Mouse (Mus musculus): Measurements from ENCODE around the gene Dmrtc2.
"Not testable (repeated sequence)": the region's sequence is repeated elsewhere in the genome, so short reads cannot be mapped to it uniquely, and the experiment has no call there.

The Dmrtc2 gene

GRCm38 (mm10) chr7:24869532-24870165, at the start of gene Dmrtc2, which contains the start of gene Lypd4:
Dmrtc2 (plus strand) TSS chr7:24870057.
Lypd4 (minus strand) TSS chr7:24869941.
- DNase-seq (ENCODE audit: low spot score): no peak

GRCm38 (mm10) chr7:24824452-24824851, 45.4 kb upstream of the Dmrtc2 start:
- no peak for DNase-seq (ENCODE audit: low spot score)

GRCm38 (mm10) chr7:24827181-24827580, 42.7 kb upstream of the Dmrtc2 start:
- no peak for DNase-seq (ENCODE audit: low spot score)

- DNase-seq (ENCODE audit: low spot score): not testable (repeated sequence)
These were observed 31.0 kb upstream of the Dmrtc2 start for GRCm38 (mm10) chr7:24838732-24839409.

GRCm38 (mm10) chr7:24839410-24839808, 30.4 kb upstream of the Dmrtc2 start:
- no peak for DNase-seq (ENCODE audit: low spot score)

- DNase-seq (ENCODE audit: low spot score): no peak
These were observed 29.5 kb upstream of the Dmrtc2 start for GRCm38 (mm10) chr7:24840331-24840730.

GRCm38 (mm10) chr7:24841009-24841408, 28.8 kb upstream of the Dmrtc2 start:
- DNase-seq (ENCODE audit: low spot score): no peak

- no peak for DNase-seq (ENCODE audit: low spot score)
These were observed 25.7 kb upstream of the Dmrtc2 start for GRCm38 (mm10) chr7:24844144-24844543.

GRCm38 (mm10) chr7:24845181-24845580, 24.7 kb upstream of the Dmrtc2 start:
- DNase-seq (ENCODE audit: low spot score): no peak

GRCm38 (mm10) chr7:24845713-24846112, 24.1 kb upstream of the Dmrtc2 start:
- DNase-seq (ENCODE audit: low spot score): no peak

- DNase-seq (ENCODE audit: low spot score): not testable (repeated sequence)
These were observed 23.3 kb upstream of the Dmrtc2 start for GRCm38 (mm10) chr7:24846576-24846975.

GRCm38 (mm10) chr7:24850162-24850561, 19.7 kb upstream of the Dmrtc2 start:
- DNase-seq (ENCODE audit: low spot score): peak; percentile 43

GRCm38 (mm10) chr7:24850899-24851303, 19.0 kb upstream of the Dmrtc2 start:
- DNase-seq (ENCODE audit: low spot score): no peak

- no peak for DNase-seq (ENCODE audit: low spot score)
These were observed 18.1 kb upstream of the Dmrtc2 start for GRCm38 (mm10) chr7:24851596-24852325.

GRCm38 (mm10) chr7:24852557-24853232, 17.2 kb upstream of the Dmrtc2 start:
- DNase-seq (ENCODE audit: low spot score): no peak

- no peak for DNase-seq (ENCODE audit: low spot score)
These were observed 16.7 kb upstream of the Dmrtc2 start for GRCm38 (mm10) chr7:24853233-24853563.

- DNase-seq (ENCODE audit: low spot score): no peak
These were observed 16.2 kb upstream of the Dmrtc2 start for GRCm38 (mm10) chr7:24853695-24854094.

- no peak for DNase-seq (ENCODE audit: low spot score)
These were observed 13.3 kb upstream of the Dmrtc2 start for GRCm38 (mm10) chr7:24856460-24857120.

GRCm38 (mm10) chr7:24859234-24859633, 10.6 kb upstream of the Dmrtc2 start:
- no peak for DNase-seq (ENCODE audit: low spot score)

- no peak for DNase-seq (ENCODE audit: low spot score)
These were observed 7.9 kb upstream of the Dmrtc2 start, which contains the start of gene Gm9844 for GRCm38 (mm10) chr7:24861913-24862312. Gm9844 (plus strand) TSS chr7:24862213.

- DNase-seq (ENCODE audit: low spot score): no peak
These were observed 7.0 kb upstream of the Dmrtc2 start for GRCm38 (mm10) chr7:24862853-24863252.

GRCm38 (mm10) chr7:24864156-24864555, 5.7 kb upstream of the Dmrtc2 start:
- no peak for DNase-seq (ENCODE audit: low spot score)
